Mouse (Mus musculus) WW6 (cell line): Measurements from ENCODE around the gene Ak4.
"Not testable (repeated sequence)": the region's sequence is repeated elsewhere in the genome, so short reads cannot be mapped to it uniquely, and the experiment has no call there.

Experiments
- DNase-seq: peaks from one replicate; pipeline ENCODE4 v3.0.0-alpha.2; 2013; ENCODE audit warnings: low read depth, low spot score

The Ak4 gene

DNA sequence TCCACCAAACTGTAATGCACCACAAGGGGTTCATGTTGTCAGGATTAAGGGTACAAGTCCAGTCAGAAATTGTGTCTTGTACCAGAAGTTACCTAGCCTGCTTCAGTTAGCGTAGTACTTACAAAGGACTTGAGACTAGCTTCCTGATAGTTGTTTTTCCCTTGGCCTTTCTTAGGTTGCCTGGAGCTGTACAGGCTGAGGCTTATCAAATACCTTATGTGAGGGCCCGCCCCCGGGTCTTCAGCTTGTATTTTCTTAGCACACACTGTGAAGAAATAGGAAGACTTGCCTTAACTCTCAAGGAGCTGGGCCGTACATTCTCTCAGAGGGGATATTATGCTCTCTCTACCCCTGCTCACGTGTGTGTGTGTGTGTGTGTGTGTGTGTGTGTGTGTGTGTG lies 4.5 kb downstream of the Ak4 start:
- DNase-seq = no peak

GRCm38 (mm10) chr4:101424495-101424894 lies 5.4 kb downstream of the Ak4 start:
- DNase-seq = no peak

DNA sequence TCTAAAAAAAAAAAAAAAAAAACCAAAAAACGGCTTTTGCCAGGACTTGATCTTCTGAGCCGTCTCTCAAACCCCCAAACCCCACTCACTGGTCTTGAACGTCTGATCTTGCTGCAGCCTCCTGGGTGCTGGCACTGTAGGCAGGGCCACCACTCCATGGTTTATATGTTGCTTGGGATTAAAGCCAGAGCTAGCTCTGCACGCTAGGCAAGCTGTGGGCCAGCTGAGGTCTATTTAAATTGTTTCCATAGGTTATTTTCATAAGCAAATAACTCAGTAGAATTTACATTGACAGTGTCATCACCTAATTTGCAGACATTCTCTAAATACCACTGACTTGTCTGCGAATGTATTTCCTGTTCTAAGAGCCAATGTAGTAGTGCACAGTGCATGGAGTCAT lies 6.0 kb downstream of the Ak4 start:
- no peak for DNase-seq

GRCm38 (mm10) chr4:101425666-101426065 lies 6.6 kb downstream of the Ak4 start:
- DNase-seq = no peak

DNA sequence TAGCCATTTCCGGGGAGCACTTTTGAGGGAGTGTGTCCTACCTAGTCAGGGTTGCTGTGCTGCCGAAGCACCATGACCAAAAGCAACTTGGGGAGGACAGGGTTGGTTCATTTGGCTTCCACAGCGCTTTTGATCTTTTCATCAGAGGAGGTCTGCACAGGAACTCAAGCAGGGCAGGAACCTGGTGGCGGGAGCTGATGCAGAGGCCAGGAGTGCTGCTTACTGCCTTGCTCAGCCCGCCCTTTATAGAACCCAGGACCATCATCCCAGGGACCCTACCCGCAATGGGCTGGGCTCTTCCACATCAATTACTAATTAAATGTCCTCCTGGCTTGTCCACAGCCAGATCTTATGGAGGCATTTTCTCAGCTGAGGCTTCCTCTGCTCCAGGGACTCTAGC lies 7.5 kb downstream of the Ak4 start:
- no peak for DNase-seq

GRCm38 (mm10) chr4:101427886-101428680 lies 9.0 kb downstream of the Ak4 start:
- no peak for DNase-seq

DNA sequence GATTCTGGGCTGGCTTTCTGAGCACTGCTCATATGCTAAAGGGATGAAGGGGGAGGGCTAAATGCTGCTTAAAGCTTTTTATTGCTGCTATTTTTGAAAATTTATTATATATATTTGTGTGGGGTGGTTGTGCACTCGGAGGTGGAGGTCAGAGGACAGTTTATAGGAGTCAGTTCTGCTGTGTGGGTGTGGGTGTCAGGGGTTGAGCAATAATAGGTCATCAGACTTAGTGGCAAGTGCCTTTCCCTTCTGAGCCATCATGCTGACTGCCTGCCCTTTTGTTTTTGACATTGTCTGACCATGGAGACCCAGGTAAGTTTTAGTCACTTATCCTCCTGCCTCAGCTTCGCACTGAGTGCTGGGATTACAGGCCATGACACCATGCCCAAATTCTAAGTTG lies 10.0 kb downstream of the Ak4 start:
- DNase-seq = no peak

DNA sequence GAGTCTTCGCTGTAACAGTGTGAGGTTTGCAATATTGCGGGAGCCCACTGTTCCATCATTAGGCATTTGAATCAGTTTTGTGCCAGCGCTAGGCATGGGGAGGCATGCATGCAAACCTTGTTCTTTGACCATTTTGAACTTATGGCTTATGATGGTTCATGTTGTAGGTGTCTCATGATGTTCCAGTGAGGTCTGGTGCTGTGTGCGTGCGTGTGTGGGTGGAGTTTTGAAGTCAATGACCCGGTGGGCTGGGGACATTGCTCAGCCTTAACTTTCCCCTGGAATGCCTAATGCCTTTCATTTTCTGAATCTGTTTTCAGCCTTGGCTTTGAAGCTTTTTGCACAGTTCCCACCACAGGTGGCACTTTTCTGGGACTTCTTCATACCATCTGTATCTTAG lies 10.9 kb downstream of the Ak4 start:
- DNase-seq = no peak

GRCm38 (mm10) chr4:101436761-101437512 lies 17.9 kb downstream of the Ak4 start:
- DNase-seq = no peak

GRCm38 (mm10) chr4:101438271-101438670 lies 19.2 kb downstream of the Ak4 start:
- DNase-seq = no peak

- DNase-seq = no peak
Observed at GRCm38 (mm10) chr4:101439738-101440389, 20.8 kb downstream of the Ak4 start.

- no peak for DNase-seq
Observed at GRCm38 (mm10) chr4:101442791-101443190, 23.7 kb downstream of the Ak4 start.

DNA sequence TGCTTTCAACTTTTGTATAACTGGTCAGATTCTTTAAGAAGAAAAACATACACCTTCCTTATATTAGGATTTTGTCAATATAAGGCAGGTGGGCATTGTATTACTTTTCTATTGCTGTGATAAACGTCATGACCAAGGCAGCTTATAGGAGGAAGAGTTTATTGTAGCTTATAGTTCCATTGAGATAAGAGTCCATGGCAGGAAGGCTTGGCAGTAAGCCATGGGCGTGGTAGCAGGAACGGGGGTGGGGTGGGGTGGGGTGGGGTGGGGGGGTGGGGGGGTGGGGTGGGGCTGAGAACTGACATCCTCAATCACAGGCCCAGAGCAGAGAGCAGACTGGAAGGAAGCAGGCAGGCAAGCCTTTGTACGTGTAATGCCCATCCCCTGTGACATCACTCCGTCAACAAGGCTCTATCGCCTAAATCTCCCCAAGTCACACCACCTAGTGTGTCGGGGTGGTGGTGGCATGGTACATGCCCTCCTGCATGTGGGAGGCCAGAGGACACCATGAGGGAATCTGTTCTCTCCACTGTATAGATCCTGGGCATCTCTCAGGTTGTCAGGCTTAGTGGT lies 24.4 kb downstream of the Ak4 start:
- DNase-seq = no peak

DNA sequence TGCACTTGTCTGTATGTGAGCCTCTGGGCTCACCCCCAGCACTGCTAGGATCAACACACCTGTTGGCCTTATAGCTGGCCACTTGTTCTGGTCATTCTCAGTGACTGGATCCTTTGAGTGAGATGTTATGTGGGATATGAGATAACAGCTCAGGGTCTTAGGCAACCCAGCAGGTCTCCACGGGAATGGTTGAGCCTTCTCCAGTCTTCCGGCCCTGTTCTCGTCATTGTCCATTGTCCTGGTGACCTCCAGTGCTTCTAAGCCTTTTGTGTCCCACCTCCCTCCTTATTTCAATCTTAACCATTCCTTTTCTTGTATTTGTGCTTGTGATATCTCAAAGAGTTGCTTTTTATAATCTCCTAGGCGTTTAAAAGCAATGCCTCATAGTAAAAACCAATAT lies 26.6 kb downstream of the Ak4 start:
- DNase-seq = no peak

- DNase-seq = not testable (repeated sequence)
Observed at GRCm38 (mm10) chr4:101446606-101447005, 27.5 kb downstream of the Ak4 start.

DNA sequence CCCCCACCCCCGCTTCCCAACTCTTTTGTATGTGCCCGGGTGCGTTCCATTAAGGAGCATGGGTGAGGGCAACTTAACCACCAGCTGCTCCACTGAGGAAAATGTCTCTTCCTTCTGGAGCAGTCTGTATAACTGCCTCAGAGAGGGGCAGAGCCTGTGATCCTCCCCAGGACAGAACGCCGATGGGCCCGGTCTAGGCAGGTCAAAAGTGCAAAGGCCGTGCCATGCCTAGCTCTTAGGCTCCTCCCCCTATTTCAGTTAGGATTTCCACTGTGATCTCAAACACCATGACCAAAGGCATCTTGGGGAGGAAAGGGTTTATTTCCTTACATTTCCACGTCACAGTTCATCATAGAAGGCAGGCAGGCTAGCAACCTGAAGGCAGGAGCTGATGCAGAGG lies 29.6 kb downstream of the Ak4 start:
- DNase-seq = no peak

DNA sequence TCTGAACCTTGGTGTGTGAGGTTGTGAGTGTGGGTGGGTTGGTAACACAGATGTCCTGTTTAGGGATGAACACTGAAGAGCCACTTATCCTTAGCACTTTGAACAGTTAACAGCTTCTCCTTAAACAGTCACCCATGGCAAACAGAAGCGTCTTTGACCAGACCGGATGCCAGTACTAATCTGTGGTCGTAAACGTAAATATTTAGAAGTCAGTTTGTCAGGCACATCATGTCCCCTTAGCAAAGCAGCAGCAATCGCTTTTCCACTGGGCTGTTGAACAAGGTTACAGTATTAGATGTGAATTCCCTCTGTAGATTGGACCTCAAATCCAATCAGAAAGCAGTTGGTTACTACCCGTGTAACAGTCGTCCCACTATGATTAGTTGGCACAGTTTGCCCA lies 30.3 kb downstream of the Ak4 start:
- DNase-seq = no peak

- no peak for DNase-seq
Observed at GRCm38 (mm10) chr4:101450150-101450780, 31.2 kb downstream of the Ak4 start.

DNA sequence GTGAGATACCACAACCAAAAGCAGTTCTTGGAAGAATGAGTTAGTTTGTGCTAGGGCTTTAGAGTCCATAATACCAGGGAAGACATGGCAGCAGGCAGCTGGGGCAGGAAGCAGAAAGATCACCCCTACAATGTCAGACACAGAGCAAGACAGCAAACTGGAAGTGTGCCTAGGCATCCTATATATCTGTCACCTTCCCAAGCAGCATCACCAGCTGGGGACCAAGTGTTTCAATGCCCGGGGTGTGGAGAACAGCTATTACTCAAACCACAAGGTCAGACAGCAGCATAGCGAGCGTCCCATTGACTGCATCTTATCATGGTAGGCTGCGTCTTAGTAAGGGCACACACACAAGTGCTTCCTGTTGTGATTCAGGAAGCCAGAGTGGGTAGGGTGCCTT lies 32.0 kb downstream of the Ak4 start:
- DNase-seq = no peak

DNA sequence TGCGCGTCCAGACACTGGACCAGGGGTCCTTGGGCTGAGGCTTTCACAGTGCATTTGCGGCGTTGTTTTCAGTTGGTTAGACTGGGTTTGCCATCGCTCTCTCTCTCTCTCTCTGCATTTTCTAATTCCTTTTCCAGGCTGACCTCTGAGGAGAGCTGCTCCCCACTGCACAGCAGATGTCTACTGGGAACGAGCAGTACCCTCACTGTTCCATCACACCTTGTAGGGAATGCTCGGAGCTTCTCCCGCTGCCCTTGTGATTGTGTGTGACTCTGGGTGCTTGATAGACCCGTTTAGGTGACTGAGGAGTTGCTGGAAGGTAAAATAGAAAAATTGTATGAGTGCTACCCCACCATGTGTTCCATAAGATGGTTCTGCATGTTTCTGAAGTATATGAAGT lies 33.8 kb downstream of the Ak4 start:
- DNase-seq = no peak

DNA sequence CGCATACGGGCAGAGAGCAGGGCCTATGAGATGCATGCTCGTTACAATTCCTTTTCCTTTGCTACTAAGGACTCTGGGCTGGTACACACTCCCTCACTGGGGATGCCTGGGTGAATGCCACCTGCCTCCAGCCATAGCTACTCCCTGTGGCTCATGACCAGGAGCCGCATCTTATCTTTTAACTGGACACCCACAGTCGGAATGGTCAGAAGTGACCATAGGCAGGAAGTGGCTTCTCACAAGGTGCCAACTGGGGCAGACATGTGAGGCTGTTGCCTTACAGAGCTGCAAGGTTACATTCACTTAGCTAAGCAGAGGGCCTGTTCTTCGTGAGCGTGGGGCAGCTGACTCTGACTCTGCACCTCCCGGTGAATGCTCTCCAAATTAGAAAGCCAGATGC lies 38.1 kb downstream of the Ak4 start:
- no peak for DNase-seq

DNA sequence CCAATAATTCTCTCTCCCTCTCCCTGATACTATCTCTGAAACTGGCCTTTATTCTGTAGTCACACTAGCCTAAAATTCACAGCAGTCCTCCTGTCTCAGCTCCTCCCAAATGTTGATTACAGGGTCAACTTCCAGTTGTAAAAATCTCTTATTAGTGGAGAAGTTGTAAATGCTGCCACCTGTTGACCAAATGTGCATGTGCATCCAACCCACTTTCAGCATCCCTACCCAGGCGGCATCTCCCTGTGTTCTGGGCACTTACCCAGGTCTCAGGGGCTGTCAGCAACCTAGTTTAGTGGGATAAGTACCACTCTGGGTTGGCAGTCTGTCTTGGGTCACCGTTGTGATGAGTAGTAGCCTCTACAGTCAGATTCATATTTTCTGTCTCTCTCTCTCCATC lies 39.3 kb downstream of the Ak4 start:
- DNase-seq = no peak
